Mouse (Mus musculus) liver, adult 2 months (tissue): Measurements from ENCODE around the gene Golga2.

Experiments used
- CTCF ChIP-seq: fragments of 200-500 bp; IDR thresholded peaks from 2 replicates; pipeline ENCODE4 v1.5.1; 2011; ENCODE audit warnings: low read depth, low read length, control low read depth
- POLR2A ChIP-seq: fragments of 200-500 bp; IDR thresholded peaks from 2 replicates; pipeline ENCODE4 v1.6.1; 2011; ENCODE audit warnings: low read length, control low read depth; ENCODE audit not compliant: insufficient read depth; ENCODE audit errors: extremely low read depth

GRCm38 (mm10) chr2:32329531-32329930 is 42.3 kb downstream of the Golga2 start:
- TF ChIP-seq CTCF: no peak
- TF ChIP-seq POLR2A: no peak
